Mouse (Mus musculus) lung, postnatal 0 days (tissue): ENCODE data around the gene Lmf1.

Experiments
- CTCF ChIP-seq: IDR thresholded peaks from 2 replicates; pipeline ENCODE4 v1.5.1; 2016; ENCODE audit warnings: antibody characterized with exemption, mild to moderate bottlenecking
- EP300 ChIP-seq: IDR thresholded peaks from 2 replicates; pipeline ENCODE4 v1.6.1; 2016; ENCODE audit warnings: antibody characterized with exemption, mild to moderate bottlenecking, control low read depth

- TF ChIP-seq CTCF: no peak
- TF ChIP-seq EP300: no peak
Measured at GRCm38 (mm10) chr17:25650726-25651125, 71.8 kb downstream of the Lmf1 start.
